Mouse (Mus musculus) retina, embryonic 14.5 days (tissue): ENCODE measurements around the gene Olfr60.

ENCODE experiments used
- DNase-seq: peaks from one replicate; pipeline ENCODE4 v3.0.0-alpha.2; 2015; ENCODE audit warnings: low spot score

The Olfr60 gene

GRCm38 (mm10) chr7:140361571-140361970 lies at the start of gene Olfr60:
Gene Olfr60 (minus strand): TSS chr7:140361671.
- DNase-seq, result no peak

GRCm38 (mm10) chr7:140402818-140403217 lies 41.3 kb upstream of the Olfr60 start, which contains the start of gene Olfr531:
Gene Olfr531 (minus strand): TSS chr7:140402918.
- DNase-seq, result no peak

GRCm38 (mm10) chr7:140376911-140377310 lies 15.4 kb upstream of the Olfr60 start:
- DNase-seq, result no peak

- no peak for DNase-seq
These were observed 14.8 kb upstream of the Olfr60 start, which contains the start of gene Olfr530 for GRCm38 (mm10) chr7:140376231-140376630. Gene Olfr530 (minus strand): TSS chr7:140376331.

GRCm38 (mm10) chr7:140374300-140374699 lies 12.8 kb upstream of the Olfr60 start:
- no peak for DNase-seq

GRCm38 (mm10) chr7:140333717-140334116 lies 27.8 kb downstream of the Olfr60 start, which contains the start of gene Olfr527:
Gene Olfr527 (plus strand): TSS chr7:140334017.
- no peak for DNase-seq

GRCm38 (mm10) chr7:140329766-140330304 lies 31.6 kb downstream of the Olfr60 start:
- no peak for DNase-seq

GRCm38 (mm10) chr7:140321135-140321534 lies 40.3 kb downstream of the Olfr60 start:
- no peak for DNase-seq

GRCm38 (mm10) chr7:140320558-140320957 lies 40.9 kb downstream of the Olfr60 start, which contains the start of gene Olfr525:
Gene Olfr525 (plus strand): TSS chr7:140320858.
- no peak for DNase-seq

- DNase-seq, result no peak
These were observed 41.5 kb downstream of the Olfr60 start for GRCm38 (mm10) chr7:140319861-140320385.

- DNase-seq, result no peak
These were observed 62.1 kb downstream of the Olfr60 start for GRCm38 (mm10) chr7:140299416-140299815.

- no peak for DNase-seq
These were observed 64.6 kb downstream of the Olfr60 start for GRCm38 (mm10) chr7:140296876-140297275.

GRCm38 (mm10) chr7:140295746-140296145 lies 65.7 kb downstream of the Olfr60 start:
- no peak for DNase-seq
